Mouse (Mus musculus): Measurements from ENCODE around the gene Cep57l1. TPM values are rescaled to one million over a fixed set of nuclear protein-coding genes. Genes with fewer than 3 reads are reported as not detected.

Cep57l1 gene
- total RNA-seq, 2 experiments from 2014 or later, result 8.5 to 8.6 TPM

DNA sequence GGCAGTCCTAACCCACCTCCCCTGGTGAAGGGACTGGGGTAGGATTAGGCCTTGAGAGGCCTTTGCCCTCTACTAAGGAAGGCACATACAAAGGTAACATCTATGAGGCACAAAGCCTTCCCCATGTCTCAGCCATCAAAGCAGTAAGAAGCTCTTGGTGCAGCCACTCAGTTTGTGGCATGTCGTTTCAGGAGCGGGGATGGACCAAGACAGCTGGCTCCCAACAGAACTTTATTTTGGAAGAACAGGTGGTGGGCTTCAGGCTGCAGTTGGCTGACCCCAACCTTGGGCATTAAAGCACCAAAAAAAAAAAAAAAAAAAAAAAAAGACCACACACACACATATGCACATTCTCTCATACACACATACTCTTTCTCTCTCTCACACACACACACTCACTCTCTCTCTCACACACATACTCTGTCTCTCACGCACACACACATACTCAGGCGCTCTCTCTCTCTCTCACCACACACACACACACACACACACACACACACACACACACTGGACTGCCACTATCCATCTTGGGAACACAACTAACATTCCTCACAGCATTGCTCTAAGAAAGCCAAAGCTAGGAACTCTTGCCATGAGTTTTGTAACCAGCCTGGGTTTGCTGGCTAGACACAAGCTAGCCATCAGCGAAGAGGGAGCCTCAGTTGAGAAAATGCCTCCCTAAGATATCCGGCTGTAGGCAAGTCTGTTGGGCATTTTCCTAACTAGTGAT lies 133.7 kb downstream of the Cep57l1 start:
- Histone ChIP-seq H3K4me3 (no peak overlapping the region), H3K27ac (no peak overlapping the region)
- DNase-seq (ENCODE audit: low spot score in 2 of 2), result no peak
- TF ChIP-seq CTCF (conservative IDR thresholded peaks at IDR 0.05), result no peak

DNA sequence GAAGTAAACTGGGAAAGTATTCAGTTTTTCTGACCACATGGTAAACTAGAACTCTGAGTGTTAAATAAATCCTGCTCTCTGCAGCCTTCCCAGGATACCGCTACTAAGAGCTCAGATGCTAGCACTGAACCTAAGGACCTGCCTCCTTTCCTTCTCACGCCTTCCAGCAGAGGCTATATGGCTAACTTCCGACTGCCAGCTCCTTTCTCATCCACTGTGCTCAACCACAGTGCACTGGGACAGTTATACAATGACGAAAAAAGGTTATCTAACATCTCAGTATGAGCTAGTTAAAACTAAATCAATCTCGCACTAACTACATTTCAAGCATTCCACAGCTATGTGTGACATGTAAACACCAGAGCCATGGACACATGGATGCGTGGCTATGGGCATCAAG lies 134.4 kb downstream of the Cep57l1 start:
- H3K27ac ChIP-seq, result no peak overlapping the region
- no peak for TF ChIP-seq CTCF (conservative IDR thresholded peaks at IDR 0.05)
- DNase-seq (ENCODE audit: low spot score in 2 of 2), result no peak
- H3K4me3 ChIP-seq, result no peak overlapping the region

DNA sequence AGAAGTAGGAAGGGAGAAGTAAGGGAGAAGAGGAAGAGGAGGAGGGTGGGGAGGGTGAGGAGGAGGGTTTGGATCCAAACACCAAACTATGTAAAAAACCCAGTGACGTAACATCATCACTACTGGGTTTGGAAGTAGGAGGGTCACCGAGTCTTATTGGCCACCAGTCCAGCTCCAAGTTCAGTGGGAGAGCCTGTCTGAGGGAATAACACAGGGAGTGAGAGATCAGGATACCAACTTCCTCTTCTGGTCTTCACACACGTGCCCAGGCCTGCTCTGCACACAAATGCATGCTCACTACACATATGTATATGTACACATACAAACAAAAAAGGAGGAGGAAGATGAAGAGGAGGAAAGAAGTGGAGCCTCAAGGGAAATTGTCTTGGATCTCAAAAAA lies 135.3 kb downstream of the Cep57l1 start:
- Histone ChIP-seq H3K4me3 (no peak overlapping the region), H3K27ac (no peak overlapping the region)
- no peak for DNase-seq (ENCODE audit: low spot score in 2 of 2)
- no peak for TF ChIP-seq CTCF (conservative IDR thresholded peaks at IDR 0.05)

DNA sequence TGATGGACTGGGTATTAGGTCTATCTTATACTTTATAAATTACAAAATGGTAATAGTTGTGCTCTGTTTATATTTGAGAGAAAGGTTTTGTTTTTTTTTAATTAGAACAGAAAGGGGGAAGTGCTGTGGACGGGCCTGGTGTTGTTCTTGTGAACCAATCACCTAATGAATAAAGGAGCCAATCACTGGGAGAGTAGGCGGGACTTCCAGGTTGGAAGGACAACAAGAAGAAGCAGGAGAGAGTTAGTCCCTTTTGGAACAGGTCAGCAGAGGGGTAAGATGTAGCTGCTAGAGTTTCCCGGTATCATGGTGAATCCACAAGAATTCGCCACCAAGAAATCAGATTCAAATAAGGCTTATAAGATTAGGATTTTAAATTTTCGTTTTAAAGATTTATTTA lies 139.5 kb downstream of the Cep57l1 start:
- TF ChIP-seq CTCF (conservative IDR thresholded peaks at IDR 0.05), result no peak
- H3K27ac ChIP-seq, result no peak overlapping the region

More for the DNA sequence above, 139.5 kb downstream of the Cep57l1 start:
- H3K4me3 ChIP-seq, result no peak overlapping the region
- no peak for DNase-seq (ENCODE audit: low spot score in 2 of 2)

Small RNAs within 50 kb of the gene (microRNA-seq; reads per million reads assigned to microRNA genes)
- gene Mir3473b, result 0 reads per million in 2 experiments

Other genes with a start within 250 kb of the Cep57l1 start
- 1 to 10 TPM in 1 of 2 experiments, under 1 TPM in 1; 0.91 to 1.6 TPM for gene Ccdc162, start 93.2 kb downstream of the Cep57l1 start, total RNA-seq (2021)
- gene Sesn1, start 64 bp upstream of the Cep57l1 start, total RNA-seq (2021), result 10 to 100 TPM; 51.4 to 55.3 TPM
- 10 to 100 TPM; 11.1 to 11.8 TPM for gene Armc2, start 208.6 kb upstream of the Cep57l1 start, total RNA-seq (2021)

Measured in layer of hippocampus, adult 2 months (tissue).